Mouse (Mus musculus) lung, postnatal 0 days (tissue): ENCODE measurements around the gene Arhgap27. TPM values are rescaled to one million over a fixed set of nuclear protein-coding genes. Genes with fewer than 3 reads are reported as not detected.

Experiments used
- ATAC-seq: fragments of 200-750 bp; cut with Nextera tagmentation; 2 replicates; pipeline ENCODE4 v1.8.0; 2017; ENCODE audit warnings: moderate library complexity
- DNase-seq: peaks from one replicate; pipeline ENCODE4 v3.0.0-alpha.2; 2016; ENCODE audit warnings: low spot score
- H3K27ac ChIP-seq: fragments of 300-500 bp; sonication (generic); 2 replicates; pipeline ENCODE4 v1.5.1; 2014; ENCODE audit warnings: antibody characterized with exemption, mild to moderate bottlenecking, low read length, mixed read lengths
- H3K27me3 ChIP-seq: fragments of 300-500 bp; sonication (generic); replicated peaks from 2 replicates; pipeline ENCODE4 v1.6.1; 2014; ENCODE audit warnings: low read length, mixed read lengths; ENCODE audit not compliant: insufficient read depth
- H3K36me3 ChIP-seq: fragments of 300-500 bp; sonication (generic); 2 replicates; pipeline ENCODE4 v1.6.1; 2014; ENCODE audit warnings: low read length, mixed read lengths; ENCODE audit not compliant: insufficient read depth
- H3K4me1 ChIP-seq: fragments of 300-500 bp; sonication (generic); 2 replicates; pipeline ENCODE4 v1.6.1; 2014; ENCODE audit warnings: antibody characterized with exemption, low read depth, low read length, mixed read lengths; ENCODE audit not compliant: insufficient read depth
- H3K4me2 ChIP-seq: fragments of 300-500 bp; sonication (generic); replicated peaks from 2 replicates; pipeline ENCODE4 v1.6.1; 2014; ENCODE audit warnings: low read depth, mild to moderate bottlenecking, low read length, moderate library complexity, mixed read lengths
- H3K4me3 ChIP-seq: fragments of 300-500 bp; sonication (generic); 2 replicates; pipeline ENCODE4 v1.5.1; 2014; ENCODE audit warnings: low read depth, low read length
- H3K9ac ChIP-seq: fragments of 300-500 bp; sonication (generic); replicated peaks from 2 replicates; pipeline ENCODE4 v1.6.1; 2014; ENCODE audit warnings: low read depth, mild to moderate bottlenecking
- H3K9me3 ChIP-seq: fragments of 300-500 bp; sonication (generic); 2 replicates; pipeline ENCODE4 v1.6.1; 2016; ENCODE audit warnings: low read length, mixed read lengths
- CTCF ChIP-seq: IDR thresholded peaks from 2 replicates; pipeline ENCODE4 v1.5.1; 2016; ENCODE audit warnings: antibody characterized with exemption, mild to moderate bottlenecking
- EP300 ChIP-seq: IDR thresholded peaks from 2 replicates; pipeline ENCODE4 v1.6.1; 2016; ENCODE audit warnings: antibody characterized with exemption, mild to moderate bottlenecking, control low read depth
- WGBS: fragments of 180-500 bp; shearing (Covaris S2); extraction: QIAGEN DNeasy Blood & Tissue Kit; methylation state at CpG from one replicate; pipeline ENCODE4 v1.1.7; 2014; 5-methylcytosine and 5-hydroxymethylcytosine counted together
- polyA plus RNA-seq: library from polyadenylated mRNA; unstranded; fragments of >200 nt; fragmentation: Nextera tagmentation; extraction: Ambion mirVana; gene quantifications from 2 replicates; pipeline ENCODE4 v1.2.1, GENCODE M21; 2015

The Arhgap27 gene
- polyA plus RNA-seq, 1 experiment from 2014 or later = 20.0 TPM

- TF ChIP-seq EP300 (0 out of 2 replicates have a peak, but pooled peaks have one; percentile 18), CTCF (no peak)
- peak; percentile 81 for DNase-seq
- H3K4me2 ChIP-seq = no peak overlapping the region
- ATAC-seq = peak; percentile 82
- H3K27ac ChIP-seq = peak overlapping the region; percentile 38; the same call in 1 of the 2 replicates
- H3K27me3 ChIP-seq = no peaks in the 10 kb centered on the region
- H3K4me1 ChIP-seq = peaks cover 10% of the 10 kb centered on the region; the same call in 1 of the 2 replicates
- no peaks in the 10 kb centered on the region for H3K9me3 ChIP-seq
- H3K36me3 ChIP-seq = no peaks in the 10 kb centered on the region
- WGBS = 40% methylated on average over 7 of the region's 7 CpGs
- no peak overlapping the region for H3K4me3 ChIP-seq
- no peak overlapping the region for H3K9ac ChIP-seq
Measured at GRCm38 (mm10) chr11:103406551-103406950, 43.1 kb upstream of the Arhgap27 start.

GRCm38 (mm10) chr11:103405814-103406213 lies 42.3 kb upstream of the Arhgap27 start:
- TF ChIP-seq EP300 (no peak), CTCF (no peak)
- no peak overlapping the region for H3K27ac ChIP-seq
- H3K4me1 ChIP-seq = peaks cover 7% of the 10 kb centered on the region; the same call in 1 of the 2 replicates
- no peaks in the 10 kb centered on the region for H3K9me3 ChIP-seq
- H3K36me3 ChIP-seq = no peaks in the 10 kb centered on the region
- 50% methylated on average over 1 of the region's 1 CpGs for WGBS
- ATAC-seq = no peak
- H3K4me2 ChIP-seq = no peak overlapping the region
- no peaks in the 10 kb centered on the region for H3K27me3 ChIP-seq
- DNase-seq = no peak
- no peak overlapping the region for H3K9ac ChIP-seq
- H3K4me3 ChIP-seq = no peak overlapping the region

GRCm38 (mm10) chr11:103404618-103405017 lies 41.1 kb upstream of the Arhgap27 start:
- H3K4me2 ChIP-seq = no peak overlapping the region
- H3K9ac ChIP-seq = no peak overlapping the region
- H3K9me3 ChIP-seq = no peaks in the 10 kb centered on the region
- no peak overlapping the region for H3K4me3 ChIP-seq
- ATAC-seq (no peak), DNase-seq (no peak)
- H3K4me1 ChIP-seq = peaks cover 3% of the 10 kb centered on the region; the same call in 1 of the 2 replicates
- H3K36me3 ChIP-seq = no peaks in the 10 kb centered on the region
- no peaks in the 10 kb centered on the region for H3K27me3 ChIP-seq
- no peak overlapping the region for H3K27ac ChIP-seq
- TF ChIP-seq EP300 = no peak
- no peak for TF ChIP-seq CTCF

GRCm38 (mm10) chr11:103403776-103404175 lies 40.3 kb upstream of the Arhgap27 start:
- Histone ChIP-seq H3K4me1 (peaks cover 3% of the 10 kb centered on the region; the same call in 1 of the 2 replicates), H3K36me3 (no peaks in the 10 kb centered on the region), H3K27me3 (no peaks in the 10 kb centered on the region), H3K9me3 (no peaks in the 10 kb centered on the region), H3K4me2 (no peak overlapping the region), H3K9ac (no peak overlapping the region), H3K4me3 (no peak overlapping the region), H3K27ac (no peak overlapping the region)
- 47% methylated on average over 4 of the region's 4 CpGs for WGBS
- TF ChIP-seq EP300 (no peak), CTCF (no peak)
- ATAC-seq (no peak), DNase-seq (no peak)

DNA sequence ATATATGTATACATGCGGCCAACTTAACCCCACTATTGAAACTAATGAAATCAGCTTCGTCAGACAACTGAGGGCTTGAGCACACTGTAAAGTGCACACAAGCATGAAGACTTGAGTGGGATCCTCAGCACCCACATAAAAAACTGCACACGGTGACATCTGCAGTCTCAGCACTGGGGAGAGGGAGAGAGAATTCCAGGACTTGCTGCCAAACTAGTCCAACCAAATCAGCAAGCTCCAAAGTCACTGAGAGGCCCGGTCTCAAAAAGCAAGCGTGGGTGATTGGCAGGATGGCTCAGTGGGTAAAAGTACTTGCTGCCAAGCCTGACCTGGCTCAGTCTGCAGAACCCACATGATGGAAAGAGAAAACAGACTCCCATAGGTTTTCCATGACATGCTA lies 39.2 kb upstream of the Arhgap27 start:
- H3K4me3 ChIP-seq = no peak overlapping the region
- no peaks in the 10 kb centered on the region for H3K9me3 ChIP-seq
- no peak overlapping the region for H3K4me2 ChIP-seq
- WGBS = 78% methylated on average over 5 of the region's 5 CpGs
- H3K27me3 ChIP-seq = no peaks in the 10 kb centered on the region
- TF ChIP-seq EP300 (no peak), CTCF (no peak)
- H3K4me1 ChIP-seq = peaks cover 3% of the 10 kb centered on the region; the same call in 1 of the 2 replicates
- ATAC-seq (no peak), DNase-seq (no peak)
- no peaks in the 10 kb centered on the region for H3K36me3 ChIP-seq
- H3K27ac ChIP-seq = no peak overlapping the region
- no peak overlapping the region for H3K9ac ChIP-seq

GRCm38 (mm10) chr11:103402198-103402597 lies 38.7 kb upstream of the Arhgap27 start:
- H3K9ac ChIP-seq = no peak overlapping the region
- DNase-seq = peak; percentile 78
- ATAC-seq = peak; percentile 47
- H3K9me3 ChIP-seq = no peaks in the 10 kb centered on the region
- H3K4me3 ChIP-seq = no peak overlapping the region
- no peak overlapping the region for H3K27ac ChIP-seq
- H3K36me3 ChIP-seq = peaks cover under 1% of the 10 kb centered on the region; the same call in 1 of the 2 replicates
- H3K27me3 ChIP-seq = no peaks in the 10 kb centered on the region
- H3K4me1 ChIP-seq = peaks cover 3% of the 10 kb centered on the region; the same call in 1 of the 2 replicates
- TF ChIP-seq EP300 (no peak), CTCF (peak; percentile 86)
- 58% methylated on average over 2 of the region's 2 CpGs for WGBS
- no peak overlapping the region for H3K4me2 ChIP-seq

DNA sequence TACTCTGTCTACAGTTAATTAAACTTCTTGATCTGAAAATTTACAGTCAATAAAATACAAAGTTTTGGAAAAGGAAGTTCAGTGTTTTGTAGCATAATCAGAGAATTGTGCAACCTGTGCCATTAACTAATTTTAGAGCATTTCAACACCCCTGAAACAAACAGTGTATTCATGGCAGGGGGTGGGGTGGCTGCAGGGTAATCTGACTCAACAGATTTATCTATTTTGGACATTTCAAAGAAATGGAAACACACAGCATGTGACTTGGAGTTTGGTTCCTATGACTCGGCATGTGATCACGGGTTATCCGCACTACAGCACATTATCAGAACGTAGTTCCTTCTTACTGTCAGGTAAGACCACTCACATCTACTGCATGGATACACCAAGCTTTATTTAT lies 36.5 kb upstream of the Arhgap27 start:
- H3K4me2 ChIP-seq = no peak overlapping the region
- DNase-seq (peak; percentile 71), ATAC-seq (peak; percentile 53; the same call in 1 of the 2 replicates)
- H3K4me3 ChIP-seq = no peak overlapping the region
- H3K9ac ChIP-seq = no peak overlapping the region
- 85% methylated on average over 4 of the region's 4 CpGs for WGBS
- H3K9me3 ChIP-seq = no peaks in the 10 kb centered on the region
- TF ChIP-seq CTCF (no peak), EP300 (no peak)
- H3K4me1 ChIP-seq = no peaks in the 10 kb centered on the region
- no peak overlapping the region for H3K27ac ChIP-seq
- no peaks in the 10 kb centered on the region for H3K27me3 ChIP-seq
- peaks cover 21% of the 10 kb centered on the region for H3K36me3 ChIP-seq
